Mouse (Mus musculus): Measurements from ENCODE around the gene Rd3. TPM values are rescaled to one million over a fixed set of nuclear protein-coding genes. Genes with fewer than 3 reads are reported as not detected.

Rd3 gene
- polyA plus RNA-seq, 2 experiments: 0.04 to 0.09 TPM

- Histone ChIP-seq H3K27ac (no peak overlapping the region), H3K9ac (replicated peaks) (no peak overlapping the region), H3K9me3 (ENCODE audit: control insufficient read depth, low read length) (no peaks in the 10 kb centered on the region), H3K27me3 (ENCODE audit: control insufficient read depth, insufficient read depth, low read length) (no peaks in the 10 kb centered on the region), H3K4me2 (ENCODE audit: low read depth) (no peak overlapping the region), H3K36me3 (replicated peaks; ENCODE audit: control insufficient read depth, insufficient read depth, low read depth) (no peaks in the 10 kb centered on the region), H3K4me1 (replicated peaks; ENCODE audit: control insufficient read depth in 2 of 2, insufficient read depth in 2 of 2, low read length in 1 of 2) (peaks cover 0 to 4% of the 10 kb centered on the region in 2 experiments; a peak in 1 of 4 replicates), H3K4me3 (ENCODE audit: insufficient read depth in 1 of 2, low read depth in 2 of 2, low read length in 2 of 2) (no peak overlapping the region)
- TF ChIP-seq EP300 (IDR thresholded peaks at IDR 0.05; ENCODE audit: low read depth) (no peak), CTCF (IDR thresholded peaks at IDR 0.05; ENCODE audit: low read depth) (no peak)
- ATAC-seq (ENCODE audit: insufficient read depth) (no peak), DNase-seq (ENCODE audit: low read depth in 3 of 3, low spot score in 3 of 3) (no peak)
- 35% methylated on average over 2 of the region's 2 CpGs for WGBS (ENCODE audit: insufficient replicate concordance)
Measured at GRCm38 (mm10) chr1:191960946-191961345, 16.2 kb upstream of the Rd3 start.

DNA sequence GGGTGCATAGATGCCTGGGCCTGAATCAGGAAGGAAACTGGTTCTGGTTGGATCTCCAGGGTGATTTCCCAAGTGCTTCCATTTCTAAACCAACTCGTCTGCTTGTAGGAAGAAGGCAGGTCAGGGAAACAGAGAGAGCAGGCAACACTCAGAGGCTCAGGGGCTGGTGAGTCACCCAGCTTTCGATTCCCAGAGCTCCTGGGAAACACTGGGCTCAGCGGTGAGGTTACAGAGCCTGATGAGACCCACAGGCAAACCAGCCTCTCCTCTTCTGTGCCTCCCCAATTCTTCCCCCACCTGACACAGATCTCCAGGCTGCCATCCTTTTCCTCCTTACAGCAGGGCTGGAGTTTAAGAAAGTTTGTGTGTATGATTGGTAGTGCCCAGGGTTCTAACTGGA lies 13.8 kb upstream of the Rd3 start:
- DNase-seq (ENCODE audit: low read depth in 3 of 3, low spot score in 3 of 3): no peak
- H3K4me3 ChIP-seq (ENCODE audit: insufficient read depth in 1 of 2, low read depth in 2 of 2, low read length in 2 of 2): no peak overlapping the region
- TF ChIP-seq CTCF (IDR thresholded peaks at IDR 0.05; ENCODE audit: low read depth) (no peak), EP300 (IDR thresholded peaks at IDR 0.05; ENCODE audit: low read depth) (no peak)
- H3K36me3 ChIP-seq (replicated peaks; ENCODE audit: control insufficient read depth, insufficient read depth, low read depth): no peaks in the 10 kb centered on the region
- no peaks in the 10 kb centered on the region for H3K9me3 ChIP-seq (ENCODE audit: control insufficient read depth, low read length)
- H3K27ac ChIP-seq: no peak overlapping the region
- no peak for ATAC-seq (ENCODE audit: insufficient read depth)
- H3K4me1 ChIP-seq (replicated peaks; ENCODE audit: control insufficient read depth in 2 of 2, insufficient read depth in 2 of 2, low read length in 1 of 2): peaks cover 0 to 2% of the 10 kb centered on the region in 2 experiments; a peak in 1 of 4 replicates
- 59% methylated on average over 3 of the region's 3 CpGs for WGBS (ENCODE audit: insufficient replicate concordance)
- no peak overlapping the region for H3K4me2 ChIP-seq (ENCODE audit: low read depth)
- H3K27me3 ChIP-seq (ENCODE audit: control insufficient read depth, insufficient read depth, low read length): no peaks in the 10 kb centered on the region
- H3K9ac ChIP-seq (replicated peaks): no peak overlapping the region

GRCm38 (mm10) chr1:191963948-191964772 lies 13.0 kb upstream of the Rd3 start:
- no peak overlapping the region for H3K4me3 ChIP-seq (ENCODE audit: insufficient read depth in 1 of 2, low read depth in 2 of 2, low read length in 2 of 2)
- no peak overlapping the region for H3K4me2 ChIP-seq (ENCODE audit: low read depth)
- no peak overlapping the region for H3K27ac ChIP-seq
- peaks cover 0 to 2% of the 10 kb centered on the region in 2 experiments; a peak in 1 of 4 replicates for H3K4me1 ChIP-seq (replicated peaks; ENCODE audit: control insufficient read depth in 2 of 2, insufficient read depth in 2 of 2, low read length in 1 of 2)
- no peak overlapping the region for H3K9ac ChIP-seq (replicated peaks)
- DNase-seq (ENCODE audit: low read depth in 3 of 3, low spot score in 3 of 3): peak; percentile 55 to 64 (median 60)
- 23% methylated on average over 8 of the region's 8 CpGs for WGBS (ENCODE audit: insufficient replicate concordance)
- H3K36me3 ChIP-seq (replicated peaks; ENCODE audit: control insufficient read depth, insufficient read depth, low read depth): no peaks in the 10 kb centered on the region
- no peaks in the 10 kb centered on the region for H3K9me3 ChIP-seq (ENCODE audit: control insufficient read depth, low read length)
- no peaks in the 10 kb centered on the region for H3K27me3 ChIP-seq (ENCODE audit: control insufficient read depth, insufficient read depth, low read length)
- peak; percentile 83 for ATAC-seq (ENCODE audit: insufficient read depth)
- TF ChIP-seq CTCF (IDR thresholded peaks at IDR 0.05; ENCODE audit: low read depth) (peak; percentile 94), EP300 (IDR thresholded peaks at IDR 0.05; ENCODE audit: low read depth) (no peak)

- Histone ChIP-seq H3K27ac (no peak overlapping the region), H3K27me3 (ENCODE audit: control insufficient read depth, insufficient read depth, low read length) (no peaks in the 10 kb centered on the region), H3K9me3 (ENCODE audit: control insufficient read depth, low read length) (no peaks in the 10 kb centered on the region), H3K4me3 (ENCODE audit: insufficient read depth in 1 of 2, low read depth in 2 of 2, low read length in 2 of 2) (no peak overlapping the region), H3K4me1 (replicated peaks; ENCODE audit: control insufficient read depth in 2 of 2, insufficient read depth in 2 of 2, low read length in 1 of 2) (peaks cover 0 to 2% of the 10 kb centered on the region in 2 experiments; a peak in 1 of 4 replicates), H3K4me2 (ENCODE audit: low read depth) (no peak overlapping the region), H3K36me3 (replicated peaks; ENCODE audit: control insufficient read depth, insufficient read depth, low read depth) (no peaks in the 10 kb centered on the region), H3K9ac (replicated peaks) (no peak overlapping the region)
- TF ChIP-seq CTCF (IDR thresholded peaks at IDR 0.05; ENCODE audit: low read depth): peak; percentile 94
- TF ChIP-seq EP300 (IDR thresholded peaks at IDR 0.05; ENCODE audit: low read depth): no peak; the same call in 1 of the 2 replicates
- 12% methylated on average over 13 of the region's 13 CpGs for WGBS (ENCODE audit: insufficient replicate concordance)
- DNase-seq (ENCODE audit: low read depth in 3 of 3, low spot score in 3 of 3) (peak; percentile 62 to 68 (median 64)), ATAC-seq (ENCODE audit: insufficient read depth) (peak; percentile 38; the same call in 1 of the 2 replicates)
Measured at GRCm38 (mm10) chr1:191964773-191965481, 12.2 kb upstream of the Rd3 start.

DNA sequence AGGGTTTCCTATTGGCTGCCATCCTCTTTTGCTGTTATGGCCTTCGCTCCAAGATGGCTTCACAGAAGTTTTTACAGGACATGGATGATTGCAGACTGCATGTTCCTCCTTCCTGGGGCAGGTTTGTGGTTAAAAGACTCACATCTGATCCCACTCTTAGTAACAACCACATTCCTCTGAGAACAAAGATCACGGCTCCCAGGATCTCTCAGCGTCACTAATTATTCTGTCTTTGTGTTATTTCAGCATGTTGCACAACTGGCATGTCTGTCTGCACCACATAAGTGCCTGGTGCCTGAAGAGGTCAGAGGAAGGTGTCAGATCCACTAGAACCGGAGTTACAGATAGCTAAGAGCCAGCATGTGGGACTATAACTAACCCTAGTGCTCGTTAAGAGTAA lies 7.2 kb upstream of the Rd3 start:
- Histone ChIP-seq H3K27ac (no peak overlapping the region), H3K4me3 (ENCODE audit: insufficient read depth in 1 of 2, low read depth in 2 of 2, low read length in 2 of 2) (no peak overlapping the region), H3K36me3 (replicated peaks; ENCODE audit: control insufficient read depth, insufficient read depth, low read depth) (no peaks in the 10 kb centered on the region), H3K9me3 (ENCODE audit: control insufficient read depth, low read length) (no peaks in the 10 kb centered on the region), H3K9ac (replicated peaks) (no peak overlapping the region), H3K27me3 (ENCODE audit: control insufficient read depth, insufficient read depth, low read length) (no peaks in the 10 kb centered on the region), H3K4me1 (replicated peaks; ENCODE audit: control insufficient read depth in 2 of 2, insufficient read depth in 2 of 2, low read length in 1 of 2) (no peaks in the 10 kb centered on the region; a peak in 1 of 4 replicates), H3K4me2 (ENCODE audit: low read depth) (no peak overlapping the region)
- TF ChIP-seq CTCF (IDR thresholded peaks at IDR 0.05; ENCODE audit: low read depth): no peak
- no peak for TF ChIP-seq EP300 (IDR thresholded peaks at IDR 0.05; ENCODE audit: low read depth)
- no peak for ATAC-seq (ENCODE audit: insufficient read depth)
- 61% methylated on average over 5 of the region's 5 CpGs for WGBS (ENCODE audit: insufficient replicate concordance)
- DNase-seq (ENCODE audit: low read depth in 3 of 3, low spot score in 3 of 3): no peak

Measured in liver, embryonic 14.5 days (tissue).